Mouse (Mus musculus): Measurements from ENCODE around the gene Gm5065.

Gm5065 gene

GRCm38 (mm10) chr7:5350237-5350636, at the start of gene Gm5065:
Gene Gm5065, plus strand, starts transcription at chr7:5350537.
- DNase-seq: no peak

GRCm38 (mm10) chr7:5327511-5327910, 22.8 kb upstream of the Gm5065 start:
- DNase-seq: no peak

GRCm38 (mm10) chr7:5350935-5351334, 598 bp downstream of the Gm5065 start, which contains the start of gene Nlrp2:
Gene Nlrp2, minus strand, starts transcription at chr7:5351035.
- no peak for DNase-seq

GRCm38 (mm10) chr7:5363599-5363998, 13.3 kb downstream of the Gm5065 start:
- no peak for DNase-seq

GRCm38 (mm10) chr7:5366724-5367123, 16.4 kb downstream of the Gm5065 start:
- no peak for DNase-seq

- DNase-seq: no peak
Measured at GRCm38 (mm10) chr7:5406201-5406600, 55.9 kb downstream of the Gm5065 start.
